Mouse (Mus musculus) midbrain, embryonic 15.5 days (tissue): ENCODE measurements around the gene Tmem9b. TPM values are rescaled to one million over a fixed set of nuclear protein-coding genes. Genes with fewer than 3 reads are reported as not detected.
A peak's percentile ranks its signal among the peaks of the same experiment; 100 is the strongest.

ENCODE experiments used
- ATAC-seq: fragments of 200-750 bp; cut with Nextera tagmentation; replicated peaks from 2 replicates; pipeline ENCODE4 v1.8.0; 2017; ENCODE audit warnings: moderate TSS enrichment
- H3K27ac ChIP-seq: fragments of 300-500 bp; sonication (generic); 2 replicates; pipeline ENCODE4 v1.5.1; 2015; ENCODE audit warnings: mild to moderate bottlenecking, inconsistent platforms
- H3K27me3 ChIP-seq: fragments of 300-500 bp; sonication (generic); replicated peaks from 2 replicates; pipeline ENCODE4 v1.6.1; 2015; ENCODE audit warnings: inconsistent platforms
- H3K36me3 ChIP-seq: fragments of 300-500 bp; sonication (generic); replicated peaks from 2 replicates; pipeline ENCODE4 v1.6.1; 2015; ENCODE audit warnings: inconsistent platforms
- H3K4me1 ChIP-seq: fragments of 300-500 bp; sonication (generic); 2 replicates; pipeline ENCODE4 v1.6.1; 2015; ENCODE audit warnings: inconsistent platforms
- H3K4me2 ChIP-seq: fragments of 300-500 bp; sonication (generic); 2 replicates; pipeline ENCODE4 v1.6.1; 2015; ENCODE audit warnings: inconsistent platforms, mild to moderate bottlenecking, moderate library complexity
- H3K4me3 ChIP-seq: fragments of 300-500 bp; sonication (generic); 2 replicates; pipeline ENCODE4 v1.5.1; 2015; ENCODE audit warnings: mild to moderate bottlenecking, inconsistent platforms
- H3K9ac ChIP-seq: fragments of 300-500 bp; sonication (generic); 2 replicates; pipeline ENCODE4 v1.6.1; 2015; ENCODE audit warnings: mild to moderate bottlenecking, inconsistent platforms
- H3K9me3 ChIP-seq: fragments of 300-500 bp; sonication (generic); 2 replicates; pipeline ENCODE4 v1.6.1; 2016; ENCODE audit warnings: inconsistent platforms
- WGBS: fragments of 180-500 bp; shearing (Covaris S2); methylation state at CpG from one replicate; pipeline ENCODE4 v1.1.7; 2015; ENCODE audit warnings: mixed read lengths; 5-methylcytosine and 5-hydroxymethylcytosine counted together
- polyA plus RNA-seq: library from polyadenylated mRNA; unstranded; fragments of >200 nt; fragmentation: Nextera tagmentation; extraction: Ambion mirVana; gene quantifications from 2 replicates; pipeline ENCODE4 v1.2.1, GENCODE M21; 2015

The Tmem9b gene
- 116 and 121 TPM in 2 replicates for polyA plus RNA-seq

DNA sequence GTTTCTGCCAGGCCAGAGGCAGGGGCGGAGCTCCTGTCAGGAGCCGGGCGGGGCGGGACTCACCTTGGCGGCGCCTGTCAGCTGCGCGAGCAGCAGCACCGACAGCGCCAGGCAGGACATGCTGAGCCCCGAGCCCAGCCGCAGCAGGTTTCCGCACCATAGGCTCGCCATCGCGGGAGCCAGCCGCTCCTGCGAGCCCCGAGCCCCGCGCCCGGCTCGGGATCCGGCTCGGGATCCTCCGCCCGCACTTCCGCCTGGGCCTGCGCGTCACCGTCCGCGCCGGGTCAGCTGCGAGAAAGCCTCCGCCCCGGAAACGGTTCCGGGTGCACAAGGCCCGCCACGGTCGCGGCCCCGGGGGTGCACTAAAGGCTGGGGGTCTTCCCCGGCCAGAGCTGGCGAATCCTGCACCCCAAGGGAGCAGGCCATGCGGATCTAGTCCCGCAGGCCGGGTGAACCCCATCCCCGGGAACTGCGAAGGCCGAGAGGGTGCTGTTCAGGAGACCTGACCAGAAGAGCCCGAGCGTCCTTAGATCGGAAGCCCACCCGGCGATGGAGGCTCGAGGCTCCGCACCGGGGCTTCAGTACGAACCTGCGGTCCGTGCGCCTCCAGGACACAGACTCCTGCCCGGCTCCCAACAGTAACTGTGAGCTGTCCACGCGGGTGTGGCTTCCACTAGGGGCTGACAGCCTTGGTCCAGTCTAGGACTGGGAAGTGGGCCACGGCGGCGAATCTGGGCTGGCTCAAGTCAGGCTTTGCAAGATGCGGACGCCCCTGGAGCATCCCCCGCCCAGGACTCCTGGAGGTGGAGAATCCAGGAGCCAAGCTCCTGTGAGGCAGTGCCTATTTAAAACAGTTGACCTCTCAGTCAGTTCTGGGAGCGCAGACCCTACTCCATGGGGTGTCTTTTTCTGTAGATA is at the start of gene Tmem9b:
Gene Tmem9b (minus strand): TSS at position 868 of the 918 bp plus-strand sequence.
- Histone ChIP-seq H3K27me3 (no peaks in the 10 kb centered on the region), H3K27ac (peak within 1 kb of the TSS; percentile 84), H3K9ac (peak within 1 kb of the TSS; percentile 88), H3K4me1 (peaks cover 31% of the 10 kb centered on the region), H3K4me3 (peak within 1 kb of the TSS; percentile 72), H3K4me2 (peak within 1 kb of the TSS; percentile 83), H3K9me3 (no peaks in the 10 kb centered on the region), H3K36me3 (no peaks in the 10 kb centered on the region)
- ATAC-seq: peak; percentile 95
- WGBS: under 1% methylated on average over 74 of the region's 74 CpGs

DNA sequence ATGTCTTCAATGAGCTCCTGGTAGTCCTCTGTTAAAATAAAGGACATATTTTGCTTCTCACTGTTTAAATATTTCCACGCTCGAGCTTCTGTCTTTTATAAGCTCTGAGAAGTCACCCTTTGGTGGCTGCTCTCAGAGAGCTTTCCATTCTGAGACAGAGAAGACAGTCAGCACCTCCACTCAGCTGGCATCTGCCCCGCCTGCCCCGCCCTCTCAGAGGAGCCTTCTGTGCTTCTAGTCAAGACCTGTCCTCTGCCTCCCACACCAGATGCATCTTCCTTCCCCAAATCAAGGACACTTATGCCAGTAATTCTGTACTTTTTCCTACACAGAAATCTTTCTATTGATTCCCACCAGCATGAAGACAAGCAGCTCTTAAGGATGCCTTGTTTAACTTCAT is 48.0 kb upstream of the Tmem9b start:
- no peak for ATAC-seq
- 90% methylated on average over 4 of the region's 4 CpGs for WGBS
- H3K9me3 ChIP-seq: no peaks in the 10 kb centered on the region
- H3K27ac ChIP-seq: no peak overlapping the region
- H3K9ac ChIP-seq: no peak overlapping the region
- H3K4me1 ChIP-seq: no peaks in the 10 kb centered on the region
- 0 out of 2 replicates have a peak, but pooled peaks cover 3% of the 10 kb centered on the region for H3K27me3 ChIP-seq
- no peaks in the 10 kb centered on the region for H3K36me3 ChIP-seq
- H3K4me2 ChIP-seq: no peak overlapping the region
- no peak overlapping the region for H3K4me3 ChIP-seq

DNA sequence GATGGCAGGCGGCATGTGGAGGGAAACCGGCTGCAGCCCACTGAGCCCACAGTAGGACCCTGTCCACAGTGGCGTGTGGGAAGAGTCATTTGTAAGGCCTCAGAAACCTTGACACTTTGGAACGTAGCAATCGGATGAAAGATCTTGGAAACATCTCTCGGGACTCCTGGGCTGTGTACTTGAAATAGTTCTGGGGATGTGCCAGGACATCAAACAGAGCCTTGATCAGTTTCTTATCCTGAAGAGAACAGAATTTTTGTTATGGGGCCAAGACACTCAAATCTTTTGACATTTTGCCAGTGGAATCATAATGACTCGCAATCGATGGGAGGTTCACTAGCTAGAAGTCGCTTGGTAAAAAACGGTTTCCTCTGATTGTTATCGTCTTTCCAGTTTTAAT is 46.5 kb upstream of the Tmem9b start:
- Histone ChIP-seq H3K4me1 (no peaks in the 10 kb centered on the region), H3K27me3 (0 out of 2 replicates have a peak, but pooled peaks cover 3% of the 10 kb centered on the region), H3K4me2 (no peak overlapping the region), H3K9ac (no peak overlapping the region), H3K27ac (no peak overlapping the region), H3K9me3 (no peaks in the 10 kb centered on the region), H3K36me3 (no peaks in the 10 kb centered on the region), H3K4me3 (no peak overlapping the region)
- no peak for ATAC-seq
- WGBS: 80% methylated on average over 11 of the region's 11 CpGs

DNA sequence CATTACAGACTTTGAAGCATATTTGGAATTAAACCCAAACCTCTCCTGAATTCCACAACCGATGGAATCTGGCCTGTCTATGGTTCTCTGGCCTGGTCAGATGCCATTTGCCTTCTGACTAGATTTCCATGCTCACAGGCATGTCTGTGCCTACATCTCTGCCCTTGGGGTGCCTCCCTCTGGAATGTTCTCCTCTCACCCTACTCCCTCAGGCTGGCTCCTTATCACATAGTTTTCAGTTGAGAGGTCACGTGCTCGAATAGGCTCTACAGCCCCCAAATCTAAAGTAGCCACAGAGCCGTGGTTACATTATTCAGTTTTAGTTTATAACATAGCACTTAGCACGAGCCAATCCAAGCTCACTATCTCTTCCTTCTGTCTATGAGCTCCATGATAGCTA is 42.9 kb upstream of the Tmem9b start:
- WGBS: 84% methylated on average over 5 of the region's 5 CpGs
- H3K9ac ChIP-seq: no peak overlapping the region
- H3K4me1 ChIP-seq: no peaks in the 10 kb centered on the region
- no peaks in the 10 kb centered on the region for H3K9me3 ChIP-seq
- H3K4me3 ChIP-seq: no peak overlapping the region
- 0 out of 2 replicates have a peak, but pooled peaks cover 3% of the 10 kb centered on the region for H3K27me3 ChIP-seq
- no peak overlapping the region for H3K27ac ChIP-seq
- no peaks in the 10 kb centered on the region for H3K36me3 ChIP-seq
- H3K4me2 ChIP-seq: no peak overlapping the region
- ATAC-seq: no peak

DNA sequence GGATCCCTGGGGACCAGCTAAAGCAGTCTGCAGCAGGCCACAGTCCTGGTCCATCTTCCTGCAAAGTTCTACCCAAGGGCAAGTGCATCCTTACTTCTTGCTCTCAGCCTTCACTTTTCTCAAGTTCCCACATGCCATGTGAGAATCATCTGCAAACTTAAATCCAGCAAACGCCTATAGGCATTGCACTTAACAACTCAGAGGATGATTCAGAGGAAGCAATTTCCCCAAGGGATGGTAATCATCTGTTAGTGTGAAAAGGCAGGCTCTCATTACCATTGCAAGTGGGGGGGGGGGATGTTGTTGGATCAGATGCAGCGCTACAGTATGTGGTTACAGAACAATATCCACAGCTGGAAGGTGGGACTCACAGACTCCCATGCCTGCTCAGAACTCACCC is 41.9 kb upstream of the Tmem9b start:
- Histone ChIP-seq H3K4me3 (no peak overlapping the region), H3K27ac (no peak overlapping the region), H3K36me3 (no peaks in the 10 kb centered on the region), H3K9ac (no peak overlapping the region), H3K4me2 (no peak overlapping the region), H3K9me3 (no peaks in the 10 kb centered on the region), H3K4me1 (no peaks in the 10 kb centered on the region), H3K27me3 (no peaks in the 10 kb centered on the region)
- 83% methylated on average over 2 of the region's 2 CpGs for WGBS
- no peak for ATAC-seq

DNA sequence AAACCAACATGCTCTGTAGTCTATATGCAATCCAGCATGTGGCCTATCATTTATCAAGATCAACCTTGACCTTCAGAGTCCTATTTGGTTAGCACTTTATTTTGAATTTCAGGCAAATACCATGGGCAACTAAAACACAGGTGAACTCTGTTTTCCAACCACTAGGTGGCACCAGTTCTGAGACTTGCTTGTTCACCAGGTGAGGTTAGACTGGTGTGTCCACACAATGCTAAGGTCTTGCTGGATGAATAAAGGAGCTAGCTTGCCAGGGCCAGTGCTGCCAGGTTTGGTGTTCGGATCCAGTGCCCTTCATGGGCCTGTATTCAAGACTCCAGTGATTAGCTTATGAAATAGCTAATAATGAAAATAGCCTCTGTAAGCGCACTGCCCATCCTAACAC is 40.1 kb upstream of the Tmem9b start:
- Histone ChIP-seq H3K4me2 (no peak overlapping the region), H3K4me1 (no peaks in the 10 kb centered on the region), H3K9me3 (no peaks in the 10 kb centered on the region), H3K27ac (no peak overlapping the region), H3K27me3 (no peaks in the 10 kb centered on the region), H3K9ac (no peak overlapping the region), H3K36me3 (no peaks in the 10 kb centered on the region), H3K4me3 (no peak overlapping the region)
- WGBS: 84% methylated on average over 2 of the region's 2 CpGs
- ATAC-seq: no peak

DNA sequence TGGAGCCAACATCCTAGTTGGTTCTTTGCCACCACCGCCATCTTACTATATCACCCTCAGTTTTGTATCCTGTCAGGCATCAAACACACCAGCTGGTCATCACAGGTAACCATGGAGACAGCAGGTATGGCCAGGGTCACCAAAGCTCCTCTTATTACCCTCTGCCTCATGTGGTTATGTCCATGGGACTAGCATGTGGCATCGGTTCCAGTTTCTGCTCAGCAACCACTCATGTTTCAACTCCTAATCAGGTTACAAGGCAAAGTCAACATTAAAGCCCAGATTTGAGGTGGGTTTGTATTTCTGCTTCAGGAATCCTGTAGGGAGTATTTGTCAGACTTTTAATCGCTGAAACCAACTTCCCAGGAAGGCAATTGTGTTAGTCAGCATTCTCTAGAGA is 38.1 kb upstream of the Tmem9b start:
- Histone ChIP-seq H3K4me2 (no peak overlapping the region), H3K27me3 (no peaks in the 10 kb centered on the region), H3K36me3 (no peaks in the 10 kb centered on the region), H3K9me3 (no peaks in the 10 kb centered on the region), H3K9ac (no peak overlapping the region), H3K4me3 (no peak overlapping the region), H3K4me1 (no peaks in the 10 kb centered on the region), H3K27ac (no peak overlapping the region)
- WGBS: 82% methylated on average over 3 of the region's 3 CpGs
- no peak for ATAC-seq

DNA sequence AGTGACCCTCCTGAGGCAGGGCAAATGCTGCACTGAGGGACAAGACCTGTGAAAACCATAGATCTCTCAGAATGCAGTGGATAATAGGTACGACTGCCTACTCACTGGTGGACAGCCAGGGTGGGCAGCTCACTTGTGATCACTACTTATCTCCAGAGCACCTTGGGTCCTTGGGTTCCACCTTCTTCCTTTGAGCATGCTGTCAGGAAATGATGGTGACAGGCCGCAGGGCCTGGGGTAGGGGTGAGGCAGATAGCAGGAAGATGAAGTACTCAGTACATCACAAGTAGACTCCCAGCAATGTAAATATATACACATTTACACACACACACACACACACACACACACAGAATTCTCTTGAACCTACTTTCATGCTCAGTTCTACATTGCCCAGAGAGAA is 35.2 kb upstream of the Tmem9b start:
- Histone ChIP-seq H3K9ac (no peak overlapping the region), H3K27ac (no peak overlapping the region), H3K36me3 (no peaks in the 10 kb centered on the region), H3K4me1 (no peaks in the 10 kb centered on the region), H3K4me3 (no peak overlapping the region), H3K9me3 (no peaks in the 10 kb centered on the region), H3K4me2 (no peak overlapping the region), H3K27me3 (peaks cover 9% of the 10 kb centered on the region; the same call in 1 of the 2 replicates)
- WGBS: 84% methylated on average over 2 of the region's 2 CpGs
- no peak for ATAC-seq

DNA sequence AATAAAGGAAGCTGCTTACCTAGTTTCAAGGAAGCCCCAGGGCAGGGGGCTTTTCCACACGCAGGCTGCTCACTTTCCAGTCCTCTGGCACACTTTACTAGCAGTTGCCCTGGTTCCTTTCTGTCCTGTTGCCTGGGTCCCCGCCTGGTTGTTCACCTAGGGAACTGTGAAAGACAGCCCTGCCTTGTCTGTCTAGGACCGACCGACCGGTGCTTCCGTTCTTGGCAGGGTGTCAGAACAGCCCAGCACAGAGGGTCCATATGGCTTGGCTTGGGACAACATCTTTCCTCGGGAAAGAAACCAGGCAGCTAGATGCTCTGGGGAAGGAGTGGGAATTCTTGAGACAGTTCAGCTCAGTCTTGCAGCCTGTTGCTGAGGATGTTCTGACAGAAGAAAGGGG is 30.6 kb upstream of the Tmem9b start:
- H3K9ac ChIP-seq: no peak overlapping the region
- no peaks in the 10 kb centered on the region for H3K9me3 ChIP-seq
- H3K36me3 ChIP-seq: no peaks in the 10 kb centered on the region
- peaks cover 15% of the 10 kb centered on the region for H3K4me1 ChIP-seq
- no peak for ATAC-seq
- WGBS: 46% methylated on average over 7 of the region's 7 CpGs
- no peak overlapping the region for H3K27ac ChIP-seq
- no peak overlapping the region for H3K4me2 ChIP-seq
- peaks cover 30% of the 10 kb centered on the region for H3K27me3 ChIP-seq
- no peak overlapping the region for H3K4me3 ChIP-seq

DNA sequence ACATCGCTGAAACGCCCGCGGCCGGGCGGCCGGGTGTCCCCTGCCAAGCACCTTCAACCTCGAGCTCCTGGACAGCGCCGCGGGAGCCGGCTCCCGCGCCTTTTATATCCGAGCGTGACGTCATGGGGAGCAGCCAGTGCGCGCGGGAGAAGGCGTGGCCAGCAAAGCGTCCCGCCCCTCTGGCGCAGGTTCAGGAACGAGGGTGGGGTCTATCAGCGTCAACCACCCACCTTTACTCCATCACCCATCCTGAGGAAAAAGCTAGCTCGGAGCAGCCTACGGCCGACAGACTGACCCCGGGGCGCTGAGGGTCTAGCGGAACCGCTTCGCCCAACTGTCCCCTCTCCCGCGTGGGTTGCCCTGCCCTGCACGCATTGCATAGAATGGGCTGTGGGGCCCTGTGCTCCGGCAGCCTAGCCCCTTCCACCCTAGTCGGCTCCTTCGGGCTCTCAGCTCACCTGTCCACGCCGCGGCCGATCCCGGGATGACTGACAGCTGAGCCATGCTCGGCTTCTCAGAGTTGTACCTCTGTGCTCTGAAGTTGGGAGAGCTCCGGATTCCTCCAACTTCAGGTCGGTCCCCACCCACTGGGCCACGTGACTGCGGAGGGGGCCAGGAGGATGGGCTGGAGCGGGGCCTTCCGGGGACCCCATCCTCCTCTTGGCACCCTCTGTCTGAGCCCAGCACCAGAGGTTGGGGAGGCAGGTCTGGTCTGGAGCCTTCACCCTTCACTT is 29.0 kb upstream of the Tmem9b start, which contains the start of gene Nrip3:
Gene Nrip3 (minus strand): TSS at position 556 of the 734 bp plus-strand sequence.
- peaks cover 30% of the 10 kb centered on the region for H3K27me3 ChIP-seq
- H3K27ac ChIP-seq: no peak within 1 kb of the TSS
- H3K4me3 ChIP-seq: peak within 1 kb of the TSS; percentile 75
- peaks cover 15% of the 10 kb centered on the region for H3K4me1 ChIP-seq
- H3K9me3 ChIP-seq: no peaks in the 10 kb centered on the region
- H3K36me3 ChIP-seq: no peaks in the 10 kb centered on the region
- H3K9ac ChIP-seq: peak within 1 kb of the TSS; percentile 66
- peak; percentile 93 for ATAC-seq
- 1% methylated on average over 52 of the region's 52 CpGs for WGBS
- H3K4me2 ChIP-seq: peak within 1 kb of the TSS; percentile 96

DNA sequence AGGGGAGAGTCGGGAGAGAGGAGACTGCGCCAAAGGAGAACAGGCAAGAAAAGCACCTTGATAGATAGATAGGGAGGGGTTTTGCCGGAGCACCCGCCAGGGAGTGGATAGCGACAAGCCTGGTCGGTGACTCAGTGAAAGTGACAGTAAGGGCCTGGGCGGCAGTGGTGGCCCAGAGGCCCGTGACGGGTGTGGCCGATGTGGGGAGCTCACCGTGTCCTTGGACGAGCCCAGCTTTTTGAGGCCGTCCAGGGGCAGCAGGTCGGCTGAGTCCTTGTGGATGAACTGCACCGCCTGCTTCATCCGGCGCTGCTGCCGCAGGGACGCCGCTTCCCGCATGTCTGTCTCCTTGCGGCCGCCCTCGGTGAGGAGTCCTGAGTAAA is 28.4 kb upstream of the Tmem9b start:
- Histone ChIP-seq H3K27ac (no peak overlapping the region), H3K4me2 (peak overlapping the region; percentile 96), H3K27me3 (peaks cover 30% of the 10 kb centered on the region), H3K4me1 (peaks cover 15% of the 10 kb centered on the region), H3K9ac (peak overlapping the region; percentile 66), H3K9me3 (no peaks in the 10 kb centered on the region), H3K4me3 (peak overlapping the region; percentile 75), H3K36me3 (no peaks in the 10 kb centered on the region)
- peak; percentile 76; the same call in 1 of the 2 replicates for ATAC-seq
- 2% methylated on average over 24 of the region's 24 CpGs for WGBS

DNA sequence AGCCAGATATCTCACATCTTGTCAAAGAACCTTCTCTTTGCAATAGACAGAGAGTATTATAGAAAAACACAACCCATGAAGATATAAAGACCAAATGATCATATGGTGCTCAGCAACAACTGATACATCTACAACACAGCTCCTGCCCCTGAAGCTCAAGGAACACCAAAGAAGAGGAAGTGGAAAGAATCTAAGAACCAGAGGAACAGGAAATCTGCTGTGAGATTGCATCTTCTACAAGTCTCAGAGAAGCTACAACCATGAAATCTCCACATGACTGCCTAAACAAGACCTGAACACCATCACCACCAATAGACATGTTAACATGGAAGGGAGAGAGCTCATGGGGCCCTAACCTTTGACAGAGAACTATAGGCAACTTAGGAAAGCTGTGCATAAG is 19.6 kb upstream of the Tmem9b start:
- Histone ChIP-seq H3K4me2 (no peak overlapping the region), H3K36me3 (no peaks in the 10 kb centered on the region), H3K27me3 (no peaks in the 10 kb centered on the region), H3K4me3 (no peak overlapping the region), H3K27ac (no peak overlapping the region), H3K9me3 (no peaks in the 10 kb centered on the region), H3K9ac (no peak overlapping the region), H3K4me1 (no peaks in the 10 kb centered on the region)
- ATAC-seq: no peak
